Mouse (Mus musculus) thymus, postnatal 36 days (tissue): ENCODE data around the gene Dapk1.

Experiments
- DNase-seq, 2 experiments: peaks; one replicate each; pipeline ENCODE4 v3.0.0; 2022; ENCODE audit warnings: mixed read lengths in 2 of 2

Gene Dapk1

DNA sequence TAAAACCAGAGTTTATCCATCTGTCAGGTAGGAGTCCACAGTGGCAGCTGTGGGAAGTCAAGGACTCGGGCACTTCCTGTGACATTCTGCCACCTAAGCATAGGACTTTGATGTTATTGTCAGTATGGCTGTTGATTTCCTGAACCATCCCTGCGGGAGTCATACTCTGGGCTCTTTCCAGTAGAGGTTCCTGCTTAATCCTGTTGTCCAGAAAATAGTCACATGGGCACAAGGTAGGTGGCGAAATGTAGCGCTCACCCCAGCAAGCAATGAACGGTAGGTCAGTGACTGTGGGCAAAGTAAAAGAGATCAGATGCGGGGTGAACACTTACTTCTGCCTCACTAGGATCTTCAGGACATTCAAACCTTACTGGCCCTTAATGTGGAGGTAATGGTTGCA, 66.3 kb downstream of the Dapk1 start:
- DNase-seq: no peak

GRCm38 (mm10) chr13:60670605-60671004, 68.9 kb downstream of the Dapk1 start:
- no peak for DNase-seq

GRCm38 (mm10) chr13:60671235-60671634, 69.5 kb downstream of the Dapk1 start:
- no peak for DNase-seq

- no peak for DNase-seq
Measured at GRCm38 (mm10) chr13:60672287-60672686, 70.5 kb downstream of the Dapk1 start.

GRCm38 (mm10) chr13:60672882-60673675, 71.3 kb downstream of the Dapk1 start:
- DNase-seq: no peak

DNA sequence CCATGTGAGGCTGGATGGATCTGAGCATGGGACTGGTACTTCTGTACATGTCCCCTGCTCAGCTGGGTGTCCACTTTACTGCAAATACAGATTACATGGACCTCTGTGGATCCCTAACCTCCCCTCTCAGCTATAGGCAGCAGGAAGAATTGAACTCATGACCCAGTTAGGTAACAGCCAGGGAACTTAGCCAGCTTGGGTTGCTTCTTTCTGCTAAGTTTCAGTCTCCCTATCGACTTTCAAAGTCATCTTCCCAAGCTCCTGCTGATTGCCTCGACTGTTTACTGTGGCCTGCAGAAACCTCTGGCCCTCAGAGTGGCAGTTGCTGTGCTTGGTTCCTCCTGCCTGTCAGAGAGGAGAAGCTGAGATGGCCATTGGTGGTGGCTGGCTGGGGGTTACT, 72.6 kb downstream of the Dapk1 start:
- no peak for DNase-seq

DNA sequence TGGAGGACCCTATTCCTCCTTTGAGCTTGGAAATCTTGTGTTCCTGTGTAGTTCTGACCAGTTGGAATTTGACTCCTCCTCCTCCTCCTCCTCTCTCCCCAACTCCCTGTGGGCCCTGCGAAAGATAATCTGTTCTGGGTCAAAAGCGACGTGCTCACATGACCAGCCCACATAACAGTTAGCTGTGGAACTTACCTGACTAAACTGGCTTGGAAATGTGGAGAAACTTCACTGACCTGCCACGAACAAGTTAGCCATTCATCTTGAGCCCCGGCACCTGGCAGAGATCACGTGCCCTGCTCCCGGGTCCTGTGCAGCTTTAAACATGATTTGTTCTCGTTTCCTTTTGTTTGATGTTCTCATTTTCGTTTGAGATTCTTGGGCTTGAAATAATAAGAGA, 73.2 kb downstream of the Dapk1 start:
- no peak for DNase-seq

DNA sequence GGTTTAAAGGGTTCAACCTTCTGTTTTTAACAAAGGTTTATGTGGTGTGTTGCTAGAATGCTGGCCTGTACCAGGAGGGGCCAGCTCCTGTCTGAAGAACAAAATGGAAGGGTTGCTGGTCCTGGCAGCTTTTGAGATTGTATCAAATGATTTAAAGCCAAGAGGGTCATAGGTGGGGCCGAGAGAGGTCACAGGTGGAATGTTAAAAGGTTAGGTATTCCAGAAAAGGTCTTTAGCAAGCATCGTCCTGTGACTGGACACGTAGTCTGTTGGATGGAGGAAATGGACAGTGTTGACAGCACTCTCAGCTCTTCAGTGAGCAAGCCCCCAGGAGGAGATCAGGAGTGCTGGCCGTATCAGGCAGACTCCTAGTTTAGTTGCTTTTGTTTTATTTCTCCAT, 73.7 kb downstream of the Dapk1 start:
- no peak for DNase-seq

DNA sequence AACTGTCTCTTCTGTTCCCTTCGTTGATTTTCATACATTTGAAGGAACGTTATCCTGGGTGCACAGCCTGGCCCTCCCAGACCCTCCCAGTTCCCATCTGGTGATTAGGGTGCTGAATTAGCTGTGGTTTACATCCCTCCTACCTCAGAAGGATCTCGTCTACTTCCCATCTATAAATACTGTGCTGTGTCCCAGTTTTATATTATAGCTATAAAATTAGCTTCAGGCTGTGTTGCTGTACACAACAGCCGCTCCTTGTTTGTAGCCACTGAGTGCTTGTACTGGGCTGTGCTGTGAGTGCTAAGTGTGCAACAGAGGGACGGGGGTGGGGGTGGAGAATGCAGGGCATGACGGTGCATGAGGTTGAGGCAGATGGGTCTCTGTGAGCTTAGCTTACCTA, 77.2 kb downstream of the Dapk1 start:
- DNase-seq: no peak

DNA sequence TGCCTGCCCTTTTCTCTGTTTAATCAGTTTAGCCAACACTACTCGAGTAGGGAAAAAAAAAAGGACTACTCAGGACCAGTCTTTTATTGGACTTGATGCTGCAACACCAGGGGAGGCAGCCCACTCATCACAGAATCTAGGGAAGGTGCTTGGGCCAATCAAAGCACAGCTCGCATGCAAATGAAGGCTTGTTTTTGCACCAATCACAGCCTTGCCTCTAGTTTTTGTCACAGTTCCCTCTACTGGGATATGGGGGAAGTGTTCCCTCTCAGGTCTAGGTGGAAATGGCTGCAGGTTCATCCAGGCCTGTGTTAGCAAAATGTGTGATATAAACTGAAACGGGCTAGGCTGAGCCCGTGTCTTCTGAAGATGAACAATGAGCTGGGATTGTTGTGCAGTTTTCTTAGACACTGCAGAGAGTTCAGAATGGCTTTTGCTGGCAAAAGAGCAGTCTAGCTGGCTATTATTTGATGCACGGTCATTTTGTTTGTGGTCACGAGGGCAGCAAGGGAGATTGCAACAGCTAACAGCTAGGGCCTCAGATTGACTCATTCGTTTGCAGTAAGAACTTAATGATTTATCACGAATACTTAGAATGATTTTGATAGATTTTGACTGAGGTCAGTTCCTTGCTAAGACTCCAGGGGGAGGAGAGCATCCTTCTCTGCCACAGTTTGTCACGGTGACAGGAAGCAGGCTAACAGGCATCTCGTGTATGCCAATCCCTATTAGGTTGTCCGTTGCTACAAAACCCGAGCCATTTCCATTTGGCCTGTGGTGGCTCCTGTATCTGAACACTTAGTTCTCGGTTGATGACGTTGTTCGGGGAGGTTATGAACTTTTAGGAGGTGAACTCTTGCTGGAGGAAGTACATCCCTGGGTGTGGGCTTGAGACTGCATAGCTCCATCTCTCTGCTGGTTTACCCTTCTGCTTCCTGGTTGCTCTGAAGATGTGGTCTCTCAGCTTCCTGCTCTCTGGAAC, 81.3 kb downstream of the Dapk1 start:
- DNase-seq: no peak

DNA sequence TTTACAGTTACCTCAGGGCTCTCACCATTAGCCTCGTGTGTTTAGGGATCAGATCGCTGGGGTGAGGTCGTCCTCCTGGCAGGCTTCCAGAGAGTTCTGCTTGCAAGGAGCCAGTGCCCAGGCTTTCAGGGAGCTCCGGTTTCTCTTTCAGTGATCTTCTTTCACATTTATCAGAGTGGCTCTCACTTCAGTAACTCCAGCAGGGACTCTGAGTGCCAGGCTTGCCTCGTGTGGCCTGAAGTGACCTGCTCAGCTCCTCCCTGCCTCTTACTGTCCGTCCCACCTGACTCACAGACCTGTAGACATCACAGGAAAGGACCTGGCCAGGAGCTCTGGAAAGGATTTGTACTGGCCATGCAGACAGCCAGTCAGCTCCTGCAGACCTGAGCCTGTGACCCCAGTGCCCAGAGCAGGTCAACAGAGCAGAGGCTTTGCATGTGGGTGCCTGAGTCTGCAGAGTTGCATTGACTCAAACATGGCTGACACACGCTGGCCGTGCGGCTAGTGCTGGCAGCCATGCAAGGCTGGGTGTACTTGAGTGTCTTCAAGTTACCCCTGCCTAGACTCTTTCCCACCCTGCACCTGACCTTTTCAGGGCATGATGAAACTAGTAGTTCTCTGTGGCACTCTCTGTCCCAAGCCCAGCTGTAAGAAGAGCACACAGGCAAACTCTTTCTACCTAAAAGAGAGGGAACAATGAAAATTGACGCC, 82.5 kb downstream of the Dapk1 start:
- DNase-seq: no peak

DNA sequence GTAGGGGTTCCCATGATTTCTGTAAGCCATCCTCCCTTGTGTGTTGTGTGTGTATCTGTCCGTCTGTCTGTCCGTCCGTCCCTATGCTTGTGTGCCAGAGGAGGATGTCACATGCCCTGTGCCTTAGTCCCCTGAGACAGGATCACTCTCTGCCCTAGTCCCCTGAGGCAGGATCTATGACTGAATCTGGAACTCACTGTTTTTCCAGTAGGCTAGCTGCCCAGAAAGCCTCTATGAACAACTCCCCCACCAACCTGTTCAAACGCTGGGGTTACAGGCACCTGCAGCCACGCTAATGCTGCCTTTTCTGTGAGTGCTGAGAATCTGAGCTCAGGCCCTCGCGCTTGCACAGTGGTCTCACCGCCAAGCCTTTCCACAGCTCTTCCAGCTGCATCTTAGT, 83.1 kb downstream of the Dapk1 start:
- no peak for DNase-seq

DNA sequence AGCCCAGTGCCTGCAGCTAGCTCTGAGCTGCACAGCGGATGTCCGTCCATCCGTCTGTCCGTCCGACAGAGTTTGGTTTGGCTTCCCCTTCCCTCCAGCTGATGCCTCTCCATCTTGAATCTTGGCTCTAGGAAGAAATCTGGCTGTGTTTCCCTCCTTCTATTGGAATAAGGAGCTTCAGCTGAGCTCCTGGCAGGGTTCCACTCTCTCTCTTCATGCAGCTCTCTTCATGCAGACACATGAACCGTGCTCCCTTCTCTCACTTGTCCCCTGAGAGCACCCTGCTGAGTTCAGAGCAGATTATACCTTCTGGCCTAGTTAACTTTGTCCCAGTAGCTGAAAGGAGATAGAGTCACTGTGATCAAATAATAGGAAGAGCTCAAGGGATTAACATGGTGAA, 83.5 kb downstream of the Dapk1 start:
- no peak for DNase-seq

DNA sequence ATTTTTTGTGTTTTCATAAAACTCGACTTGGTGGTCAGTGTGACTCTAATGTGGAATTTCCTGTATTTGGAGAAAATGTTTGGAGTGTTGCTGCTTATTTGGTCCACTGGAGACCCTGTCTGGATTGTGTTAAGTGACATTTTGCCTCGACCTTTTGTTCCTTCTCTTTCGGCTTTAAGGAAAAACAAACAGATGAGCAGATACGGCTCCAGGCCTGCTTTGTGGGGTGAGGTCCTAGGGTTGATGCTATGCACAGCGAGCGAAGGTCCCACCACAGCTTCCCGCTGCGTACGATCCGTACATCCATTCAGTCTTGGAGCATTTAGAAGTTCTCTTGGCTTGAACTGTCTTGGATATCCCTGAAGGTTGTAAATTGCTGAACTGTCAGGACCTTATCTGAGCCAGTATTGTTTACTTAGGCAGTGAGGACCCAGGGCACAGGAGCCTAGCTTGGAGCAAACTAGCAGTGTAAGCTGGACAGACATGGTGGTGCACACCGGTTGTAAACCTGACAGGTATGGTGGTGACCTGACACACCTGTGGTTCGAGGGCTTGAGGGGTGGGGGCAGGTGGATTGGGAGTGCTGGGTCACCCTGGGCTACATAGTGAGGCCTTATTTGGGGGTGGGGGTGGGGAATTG, 84.4 kb downstream of the Dapk1 start:
- no peak for DNase-seq

DNA sequence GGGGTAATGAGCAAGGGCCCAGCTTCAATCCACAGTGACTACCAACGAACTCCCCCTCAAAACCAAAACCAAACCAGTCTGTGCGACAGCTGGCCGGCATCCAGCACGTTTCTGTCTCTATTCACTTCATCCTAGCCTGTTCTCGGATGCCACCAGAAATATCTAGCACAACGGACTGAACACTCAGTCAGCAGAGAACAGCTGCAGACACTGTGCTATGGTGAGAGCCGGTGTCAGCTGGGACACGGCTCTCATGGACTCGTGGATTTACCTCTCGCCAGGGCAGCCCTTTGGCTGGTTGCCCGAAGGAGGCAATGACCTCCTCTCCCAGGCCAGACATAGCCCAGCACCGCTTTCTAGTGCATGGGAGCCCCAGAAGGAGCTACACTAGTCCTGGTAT, 85.2 kb downstream of the Dapk1 start:
- no peak for DNase-seq

DNA sequence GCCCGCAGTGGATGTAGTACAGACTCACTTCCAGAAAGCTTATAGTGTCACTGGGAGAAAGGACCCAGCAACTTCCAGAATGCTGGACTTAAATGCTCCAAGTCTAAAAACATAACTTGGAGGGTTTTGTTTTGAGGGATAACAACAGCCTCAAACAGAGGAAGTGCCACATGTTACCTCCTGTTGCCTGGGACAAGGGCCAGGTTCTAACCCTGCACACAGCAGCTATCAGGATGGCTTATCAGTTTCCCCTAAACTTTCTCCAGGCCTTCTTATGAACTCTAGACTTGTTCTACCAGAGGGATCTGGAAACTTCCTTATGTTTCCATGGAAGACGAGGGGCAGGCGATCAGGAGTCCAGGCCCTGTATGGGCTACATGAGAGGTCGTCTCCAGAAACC, 85.7 kb downstream of the Dapk1 start:
- DNase-seq: no peak

GRCm38 (mm10) chr13:60687891-60688290, 86.1 kb downstream of the Dapk1 start:
- no peak for DNase-seq

GRCm38 (mm10) chr13:60690921-60691320, 89.2 kb downstream of the Dapk1 start:
- DNase-seq: no peak

DNA sequence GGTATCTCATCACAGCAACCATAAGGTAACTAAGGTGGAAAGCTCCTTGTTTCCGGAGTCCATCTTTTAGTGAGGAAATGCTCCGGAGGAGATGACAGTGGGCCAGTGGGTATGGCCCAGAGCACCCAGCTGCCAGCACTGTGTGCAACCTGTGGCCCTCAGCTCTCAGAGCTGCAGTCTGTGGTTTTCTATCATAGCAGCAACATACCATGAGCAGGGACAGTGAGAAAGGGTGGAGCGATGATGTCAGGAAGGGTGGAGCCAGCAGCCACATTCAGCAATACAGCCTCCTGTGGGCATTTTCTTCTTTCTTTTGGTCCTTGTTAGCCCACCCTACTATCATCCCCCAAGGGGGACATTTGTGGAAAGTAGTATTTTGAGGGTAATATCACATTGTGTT, 90.2 kb downstream of the Dapk1 start:
- no peak for DNase-seq

- DNase-seq: no peak
Measured at GRCm38 (mm10) chr13:60695186-60695980, 93.6 kb downstream of the Dapk1 start.

DNA sequence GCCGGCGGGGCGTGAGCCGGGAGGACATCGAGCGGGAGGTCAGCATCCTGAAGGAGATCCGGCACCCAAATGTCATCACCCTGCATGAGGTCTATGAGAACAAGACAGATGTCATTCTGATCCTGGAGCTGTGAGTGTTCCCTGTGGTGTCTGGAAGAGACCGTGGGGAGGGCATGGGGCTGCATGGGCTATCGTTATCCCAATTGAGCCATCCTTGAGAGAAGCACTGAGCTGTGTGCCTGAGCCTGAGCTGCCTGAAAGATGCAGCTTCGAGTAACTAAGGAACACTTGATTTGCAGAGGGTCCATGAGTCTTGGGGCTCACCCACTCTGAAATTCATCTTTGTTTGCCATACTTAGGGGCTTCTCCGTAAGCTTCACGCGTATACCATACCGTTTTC, 94.6 kb downstream of the Dapk1 start:
- no peak for DNase-seq

DNA sequence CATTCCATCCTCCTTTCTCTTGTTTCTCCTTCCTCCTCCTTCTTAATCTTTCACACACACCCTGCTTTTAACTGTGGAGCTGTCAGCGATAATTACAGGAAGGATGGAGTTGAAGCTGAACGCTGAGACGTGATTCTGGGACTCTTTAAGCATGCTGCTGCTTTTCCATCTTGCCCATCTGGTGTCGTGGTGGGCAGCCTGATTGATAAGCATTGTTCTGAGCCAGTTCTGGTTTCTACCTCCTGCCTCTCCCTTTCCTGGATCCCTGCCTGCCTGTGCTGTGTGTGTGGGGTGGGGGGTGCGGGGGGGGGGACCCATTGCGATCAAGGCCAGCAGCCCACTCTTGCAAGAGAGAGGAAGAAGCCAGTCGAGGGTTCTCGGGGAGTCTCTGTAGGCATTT, 95.0 kb downstream of the Dapk1 start:
- DNase-seq: no peak
